Mouse (Mus musculus): ENCODE results near the gene Myb.

DNA sequence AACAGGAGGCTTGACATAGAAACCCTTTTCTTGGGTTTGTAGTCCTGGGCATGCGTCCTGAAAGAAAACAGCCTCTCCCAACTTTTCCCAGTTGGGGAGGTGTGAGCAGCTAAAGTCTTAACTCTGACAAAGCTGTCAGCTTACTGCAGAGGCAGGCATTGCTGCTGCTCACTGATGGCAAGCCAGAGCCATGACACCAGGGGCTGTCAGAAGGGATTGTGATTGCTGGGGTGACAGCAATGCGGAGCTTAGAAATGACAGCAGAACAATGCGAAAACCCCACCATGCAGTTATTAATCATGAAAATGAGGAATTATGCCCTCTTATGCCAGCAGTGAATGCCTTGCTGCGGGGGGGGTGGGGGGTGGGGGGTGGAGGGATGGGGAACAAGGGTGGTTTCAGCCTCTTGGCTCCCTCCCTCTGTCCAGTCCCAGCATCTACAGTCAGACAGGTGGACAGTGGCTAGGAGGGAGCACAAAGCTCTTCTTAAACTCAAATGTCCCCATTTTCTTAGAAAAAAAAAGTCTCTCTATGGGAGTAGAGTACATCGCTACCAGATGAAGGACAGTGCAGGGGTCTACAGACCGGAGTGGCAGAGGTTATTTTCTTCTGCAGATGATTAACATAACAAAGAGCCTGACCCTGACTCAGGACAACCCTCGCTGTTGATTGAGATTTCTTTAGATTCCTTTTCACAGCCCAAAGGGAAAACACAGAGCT is 51.3 kb downstream of the Myb start:
- TF ChIP-seq POLR2A (IDR thresholded peaks at IDR 0.05; ENCODE audit: borderline replicate concordance, control insufficient read depth, low read depth, low read length) (no peak), CTCF (IDR thresholded peaks at IDR 0.05; ENCODE audit: control insufficient read depth, insufficient read depth, low read length) (no peak)

Data from bone marrow, adult 2 months (tissue).